Mouse (Mus musculus) granulocyte monocyte progenitor cell, adult 5-6 weeks (primary cell): Measurements from ENCODE around the gene Dpy19l3. TPM values are rescaled to one million over a fixed set of nuclear protein-coding genes. Genes with fewer than 3 reads are reported as not detected.

ENCODE experiments used
- ATAC-seq: replicated peaks from 2 replicates; pipeline ENCODE4 v1.8.0; 2016; ENCODE audit warnings: mild to moderate bottlenecking, moderate TSS enrichment, inconsistent platforms; ENCODE audit not compliant: poor library complexity, severe bottlenecking
- total RNA-seq, 2 experiments: library from RNA; stranded (forward) in 1 of 2; stranded (reverse) in 1 of 2; fragments of 200-712, 200-1000 nt in 1 of 2; fragments of >200 nt in 1 of 2; fragmentation: Nextera tagmentation in 1 of 2; gene quantifications; 2 replicates each; pipeline ENCODE4 v1.2.3; 2014 to 2017

Dpy19l3 gene
- total RNA-seq, 2 experiments from 2014 or later, result 19.2 to 33.2 TPM

DNA sequence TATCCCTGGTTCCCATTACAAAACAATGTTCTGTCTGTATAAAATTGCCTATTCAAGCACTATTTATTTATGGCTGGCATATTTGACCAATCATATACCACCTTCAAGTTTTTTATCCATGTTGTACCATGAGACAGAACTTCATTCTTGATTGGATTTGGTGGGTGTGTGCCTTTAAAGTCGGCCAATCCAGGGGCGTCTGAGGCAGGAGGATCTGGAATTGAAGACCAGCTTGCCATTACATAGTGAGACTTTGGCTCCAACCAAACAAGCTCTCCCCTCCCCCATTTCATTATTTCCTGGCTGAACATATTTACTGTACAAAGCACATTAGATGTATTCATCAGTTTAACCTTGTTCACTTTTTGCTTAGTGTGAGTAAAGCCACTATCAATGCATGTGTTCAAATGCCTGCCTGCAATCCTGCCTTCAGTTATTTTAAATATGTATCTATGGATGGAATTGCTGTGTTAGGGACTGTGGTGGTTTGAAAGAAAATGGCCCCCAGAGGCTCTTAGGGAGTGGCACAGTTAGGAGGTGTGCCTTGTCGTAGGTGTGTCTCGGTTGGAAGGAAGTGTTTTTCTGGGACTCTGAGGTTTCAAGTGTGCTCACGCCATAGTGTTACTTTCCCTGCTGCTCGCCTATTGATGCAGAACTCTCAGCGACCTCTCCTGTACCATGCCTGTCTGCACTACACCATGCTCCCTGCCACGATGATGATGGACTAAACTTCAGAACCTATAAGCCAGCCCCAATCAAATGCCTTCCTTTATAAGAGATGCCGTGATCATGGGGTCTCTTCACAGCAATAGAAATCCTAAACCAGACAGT lies 105.8 kb downstream of the Dpy19l3 start:
- ATAC-seq, result no peak

DNA sequence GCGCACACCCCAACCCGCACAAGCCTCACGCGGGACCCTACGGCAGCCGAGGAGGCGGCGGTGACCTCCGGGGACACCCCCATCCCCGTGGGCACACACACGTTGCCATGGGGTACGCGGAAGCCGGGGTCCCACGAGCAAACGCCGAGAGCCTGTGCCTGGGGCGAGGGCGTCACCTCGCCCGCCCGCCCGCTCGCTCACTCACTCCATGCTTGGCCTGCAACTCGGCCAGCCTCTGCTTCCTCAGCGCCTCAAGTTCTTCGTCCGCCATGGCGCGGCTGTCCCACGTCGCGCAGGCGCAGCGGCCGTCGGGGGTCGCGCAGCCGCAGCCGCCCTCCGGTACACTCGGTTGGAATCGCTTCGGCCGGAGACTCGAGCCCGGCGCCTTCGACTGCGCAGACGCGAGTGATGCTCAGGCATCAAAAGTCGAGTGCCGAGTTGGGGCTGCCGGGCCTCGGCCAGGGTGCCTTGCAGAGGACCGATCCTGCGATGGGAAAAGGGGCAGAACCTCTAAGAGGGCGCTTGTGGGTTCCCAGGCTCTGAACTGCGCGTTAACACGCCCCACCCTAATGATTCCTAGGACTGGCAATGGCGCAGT lies 107.1 kb downstream of the Dpy19l3 start, which contains the start of gene Pdcd5:
Gene Pdcd5 (minus strand): TSS at position 421 of the 598 bp plus-strand sequence.
- peak; percentile 89 for ATAC-seq

DNA sequence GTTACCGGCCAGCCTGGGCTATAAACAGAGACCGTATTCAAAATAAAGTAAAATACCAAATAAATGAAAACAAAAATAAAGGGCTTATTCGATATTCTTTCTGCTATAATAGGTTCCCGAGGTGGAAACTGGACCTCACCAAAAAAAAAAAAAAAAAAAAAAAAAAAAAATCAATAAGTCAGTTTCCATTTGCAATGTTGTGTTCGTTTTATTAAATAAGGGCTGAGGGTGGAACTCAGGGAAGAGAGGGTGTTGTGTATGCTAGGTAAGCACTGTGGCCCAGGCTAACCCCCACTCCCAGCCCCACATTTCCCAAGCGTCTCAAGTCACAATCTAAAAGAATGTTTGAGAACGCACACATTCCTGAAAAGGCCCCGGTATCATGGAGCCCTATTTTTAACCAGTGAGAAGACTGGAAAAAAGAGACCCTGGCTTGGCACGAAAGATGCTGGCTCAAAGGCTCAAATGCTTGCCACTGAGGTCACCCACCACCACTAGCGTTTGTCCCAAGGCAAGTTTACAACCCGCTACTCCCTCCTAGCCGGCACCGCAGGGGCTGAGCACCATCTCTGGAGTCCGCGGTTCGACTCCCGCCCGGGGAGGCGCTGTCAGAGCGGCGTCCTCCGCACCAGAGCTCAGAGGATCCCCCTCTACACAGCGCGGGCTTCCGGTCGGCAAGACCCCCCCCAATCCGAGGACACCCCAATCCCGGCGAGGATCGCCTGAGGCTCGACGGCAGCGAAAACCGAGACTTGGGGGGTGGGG lies 107.8 kb downstream of the Dpy19l3 start:
- peak; percentile 16 for ATAC-seq

GRCm38 (mm10) chr7:35640072-35640471 lies 114.2 kb downstream of the Dpy19l3 start:
- ATAC-seq, result no peak

DNA sequence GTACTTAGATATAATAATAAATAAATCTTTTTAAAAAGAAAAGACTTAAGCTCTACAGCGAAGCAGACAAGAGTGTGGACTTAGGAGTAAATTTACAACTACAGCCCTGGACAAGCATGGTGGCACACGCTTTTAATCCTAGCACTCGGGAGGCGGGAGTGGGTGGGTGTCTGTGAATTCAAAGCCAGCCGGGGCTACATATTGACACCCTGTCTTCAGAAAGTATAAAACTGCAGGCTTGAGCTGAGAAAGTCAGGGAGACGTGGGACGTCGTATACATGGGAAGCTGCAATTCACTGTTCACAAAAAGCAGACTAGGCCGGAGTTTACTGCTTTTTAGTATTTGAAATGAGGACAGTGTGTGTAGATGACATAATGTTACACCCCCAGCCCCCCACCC lies 117.4 kb downstream of the Dpy19l3 start:
- ATAC-seq, result no peak

GRCm38 (mm10) chr7:35636229-35636628 lies 118.0 kb downstream of the Dpy19l3 start:
- ATAC-seq, result peak; percentile 66

Other genes with a start within 250 kb of the Dpy19l3 start
- not detected in 2 replicates for gene Tdrd12, start 216.7 kb downstream of the Dpy19l3 start, total RNA-seq (2014; fragmentation: Nextera tagmentation)
- gene Tdrd12, start 216.7 kb downstream of the Dpy19l3 start, total RNA-seq (2017), result not detected in 2 replicates
- 98.2 and 110 TPM in 2 replicates for gene Nudt19, start 198.2 kb downstream of the Dpy19l3 start, total RNA-seq (2014; fragmentation: Nextera tagmentation)
- gene Nudt19, start 198.2 kb downstream of the Dpy19l3 start, total RNA-seq (2017), result 44.6 and 52.5 TPM in 2 replicates
- 0.30 and 1.2 TPM in 2 replicates for gene Rgs9bp, start 168.9 kb downstream of the Dpy19l3 start, total RNA-seq (2014; fragmentation: Nextera tagmentation)
- 0.36 and 0.65 TPM in 2 replicates for gene Rgs9bp, start 168.9 kb downstream of the Dpy19l3 start, total RNA-seq (2017)
- gene Ankrd27, start 168.2 kb downstream of the Dpy19l3 start, total RNA-seq (2014; fragmentation: Nextera tagmentation), result 40.4 and 66.7 TPM in 2 replicates
- gene Ankrd27, start 168.2 kb downstream of the Dpy19l3 start, total RNA-seq (2017), result 40.0 and 49.7 TPM in 2 replicates
- gene Pdcd5, start 106.9 kb downstream of the Dpy19l3 start, total RNA-seq (2014; fragmentation: Nextera tagmentation), result 133 and 145 TPM in 2 replicates
- gene Pdcd5, start 106.9 kb downstream of the Dpy19l3 start, total RNA-seq (2017), result 94.4 and 114 TPM in 2 replicates
- gene Zfp507, start 48.5 kb upstream of the Dpy19l3 start, total RNA-seq (2014; fragmentation: Nextera tagmentation), result 20.5 and 22.5 TPM in 2 replicates
- 8.7 and 11.1 TPM in 2 replicates for gene Zfp507, start 48.5 kb upstream of the Dpy19l3 start, total RNA-seq (2017)